In the genomic region with DNA sequence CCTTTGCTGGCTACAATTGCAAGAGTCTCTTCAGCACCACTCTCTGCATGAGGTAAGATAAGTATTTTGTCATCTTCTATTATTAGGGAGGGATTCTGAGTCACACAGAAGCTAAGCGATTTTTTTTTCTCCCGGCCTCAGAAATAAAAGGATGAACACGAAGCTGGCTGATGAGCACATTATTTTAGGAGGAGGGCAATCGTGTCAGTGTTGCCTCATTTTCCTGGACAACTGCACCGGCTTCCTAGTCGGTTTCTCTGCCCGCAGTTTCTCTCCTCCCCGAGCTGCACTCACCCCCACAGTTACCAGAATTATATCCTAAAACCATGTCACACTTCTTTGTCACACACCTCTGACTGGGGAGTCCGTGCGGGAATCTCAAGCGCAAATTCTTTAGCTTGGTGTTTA, we compare ENCODE assay signal across 15 mouse cellular contexts. TPM values are rescaled to one million over a fixed set of nuclear protein-coding genes. Genes with fewer than 3 reads are reported as not detected.
A peak's percentile ranks its signal among the peaks of the same experiment; 100 is the strongest.
DNase-seq lines count a peak whose midpoint lies in the region; ATAC-seq and TF ChIP-seq lines count a peak whose summit lies in the region.
"Had no signal": no experiment of that assay in that cellular context is flagged by ENCODE, and none has a peak within 500 bp of the region (broad histone marks: within the 10 kb centered on the region; RNA-seq: fewer than 3 reads in every experiment).

No protein-coding gene starts in this region.

- no peaks in the 10 kb centered on the region for H3K79me2 ChIP-seq in macrophage (ENCODE audit: inconsistent target)

- H3K4me1 ChIP-seq in bone marrow macrophage, adult 2 months (ENCODE audit: control insufficient read depth, insufficient read depth, low read length): peaks cover 52% of the 10 kb centered on the region
- 0 out of 2 replicates have a peak, but pooled peaks cover 3% of the 10 kb centered on the region for H3K4me1 ChIP-seq in midbrain, embryonic 13.5 days (replicated peaks)
- H3K4me1 ChIP-seq: hindbrain, embryonic 10.5 days had no signal

- 29% methylated on average over 11 of the region's 11 CpGs for WGBS in macrophage (ENCODE audit: missing documents)
- WGBS in midbrain, embryonic 13.5 days: 79% methylated on average over 11 of the region's 11 CpGs

- ATAC-seq in frontal cortex, adult (ENCODE audit: low TSS enrichment): peak; percentile 83
- ATAC-seq in midbrain, embryonic 13.5 days: no peak
- ATAC-seq: forebrain, postnatal 0 days; intestine, embryonic 16.5 days had no signal

- TF ChIP-seq POLR2A in bone marrow macrophage, adult 2 months (IDR thresholded peaks at IDR 0.05; ENCODE audit: borderline replicate concordance, low read depth, low read length): no peak

- no peak overlapping the region for H3K9ac ChIP-seq in midbrain, embryonic 13.5 days (replicated peaks)
- H3K9ac ChIP-seq: forebrain, postnatal 0 days had no signal

- intact Hi-C loops in left cerebral cortex, postnatal 25 days (cut with DNase I): no loop called here

- H3K27me3 ChIP-seq in midbrain, embryonic 13.5 days: 0 out of 2 replicates have a peak, but pooled peaks cover 6% of the 10 kb centered on the region

- H3K4me3 ChIP-seq in bone marrow macrophage, adult 2 months (ENCODE audit: insufficient read depth, low read length): peak overlapping the region; percentile 10; the same call in 1 of the 2 replicates
- no peak overlapping the region for H3K4me3 ChIP-seq in macrophage (ENCODE audit: inconsistent target)
- H3K4me3 ChIP-seq in midbrain, embryonic 13.5 days (replicated peaks): no peak overlapping the region
- H3K4me3 ChIP-seq: hindbrain, embryonic 10.5 days had no signal

- no peak for TF ChIP-seq CTCF in bone marrow macrophage, adult 2 months (IDR thresholded peaks at IDR 0.05; ENCODE audit: low read depth, low read length)

- H3K36me3 ChIP-seq in macrophage (ENCODE audit: inconsistent target): no peaks in the 10 kb centered on the region
- no peaks in the 10 kb centered on the region for H3K36me3 ChIP-seq in midbrain, embryonic 13.5 days
- H3K36me3 ChIP-seq: hindbrain, embryonic 10.5 days had no signal

- no peaks in the 10 kb centered on the region for H3K9me3 ChIP-seq in midbrain, embryonic 13.5 days
- H3K9me3 ChIP-seq: hindbrain, embryonic 10.5 days had no signal

- peak overlapping the region; percentile 37 for H3K27ac ChIP-seq in bone marrow macrophage, adult 2 months (ENCODE audit: insufficient read depth, low read depth, low read length)
- peak overlapping the region; percentile 49 for H3K27ac ChIP-seq in macrophage
- no peak overlapping the region for H3K27ac ChIP-seq in midbrain, embryonic 13.5 days
- H3K27ac ChIP-seq: hindbrain, embryonic 10.5 days had no signal

- no peak for DNase-seq in frontal cortex, postnatal 14 days (ENCODE audit: low spot score in 2 of 2)
- peak; percentile 50 to 81 for DNase-seq in left cerebral cortex, postnatal 25 days (ENCODE audit: low spot score in 2 of 2)
- DNase-seq in left cerebral cortex, adult 11 months (ENCODE audit: low spot score): no peak
- no peak for DNase-seq in cerebellum, adult 11-12 months
- DNase-seq: adrenal gland, postnatal 25 days; cerebellum, postnatal 10 days; forebrain, postnatal 0 days; right cerebral cortex, postnatal 25 days had no signal

- no peak overlapping the region for H3K4me2 ChIP-seq in midbrain, embryonic 13.5 days (replicated peaks)
- H3K4me2 ChIP-seq: midbrain, embryonic 11.5 days had no signal

RNA-seq across cellular contexts. Expression of gene Dusp6, which starts 12.2 kb away (rescaled TPM):
- 100 to 1,000 TPM; 108 to 109 TPM for total RNA-seq in left cerebral cortex, postnatal 25 days (2021)
- polyA plus RNA-seq in bone marrow macrophage, adult 2 months (2012; ENCODE audit: insufficient read depth, insufficient read length, missing spikeins): 36.1 and 40.0 TPM in 2 replicates
- 10 to 100 TPM in 5 of 26 experiments, 1 to 10 TPM in 18, under 1 TPM in 3; 0.54 to 35.4 (median 3.9) TPM for total RNA-seq in macrophage (2018; cell fraction: chromatin; rRNA removed)
- 10 to 100 TPM in 15 of 26 experiments, 1 to 10 TPM in 11; 1.7 to 21.0 (median 10.7) TPM for total RNA-seq in macrophage (2018; cell fraction: cytosol; rRNA removed)
- total RNA-seq in macrophage (2018; cell fraction: nucleus; rRNA removed): 100 to 1,000 TPM in 1 of 26 experiments, 10 to 100 TPM in 6, 1 to 10 TPM in 19; 1.8 to 134 (median 8.0) TPM
- 5.0 to 150 TPM (median 6.0 TPM) in 3 replicates for polyA plus RNA-seq in macrophage (2018)
- 21.8 and 26.5 TPM in 2 replicates for polyA plus RNA-seq in midbrain, embryonic 13.5 days (2015; fragmentation: Nextera tagmentation; extraction: Ambion mirVana)

Comparison
In these comparisons a context has a peak if more than half of its experiments do, and no peak if none do; other contexts are left out.
1. DNase-seq: peak in left cerebral cortex, postnatal 25 days (2 of 2); none in frontal cortex, postnatal 14 days (0 of 2), left cerebral cortex, adult 11 months (single experiment) and cerebellum, adult 11-12 months (single experiment).